Mouse (Mus musculus): ENCODE measurements around the gene Tmprss2.

DNA sequence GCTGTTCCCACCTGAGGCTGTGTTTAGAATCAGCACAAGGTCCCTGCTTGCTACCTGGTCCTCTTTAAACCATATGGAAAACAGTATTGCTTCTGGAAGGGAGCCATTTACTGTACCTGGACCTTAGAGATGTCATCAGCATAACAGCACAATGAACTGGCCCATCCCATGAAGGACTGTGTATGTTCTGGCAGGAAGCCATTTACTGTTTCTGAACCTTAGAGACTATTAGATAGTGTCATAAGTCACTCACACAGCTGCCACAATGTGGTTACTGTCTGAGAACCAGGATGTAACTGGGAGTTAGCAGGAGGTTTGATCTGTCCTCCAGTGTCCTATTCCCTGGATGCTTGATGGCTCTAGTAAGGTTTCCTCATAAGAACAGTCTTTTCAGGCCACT lies 33.7 kb upstream of the Tmprss2 start:
- TF ChIP-seq CTCF (IDR thresholded peaks at IDR 0.05; ENCODE audit: low read depth, low read length) (no peak), POLR2A (IDR thresholded peaks at IDR 0.05; ENCODE audit: borderline replicate concordance, low read depth, low read length) (no peak)

Data from bone marrow macrophage, adult 2 months (primary cell).